Comparison of ENCODE assay signal across 9 mouse cellular contexts in the genomic region with DNA sequence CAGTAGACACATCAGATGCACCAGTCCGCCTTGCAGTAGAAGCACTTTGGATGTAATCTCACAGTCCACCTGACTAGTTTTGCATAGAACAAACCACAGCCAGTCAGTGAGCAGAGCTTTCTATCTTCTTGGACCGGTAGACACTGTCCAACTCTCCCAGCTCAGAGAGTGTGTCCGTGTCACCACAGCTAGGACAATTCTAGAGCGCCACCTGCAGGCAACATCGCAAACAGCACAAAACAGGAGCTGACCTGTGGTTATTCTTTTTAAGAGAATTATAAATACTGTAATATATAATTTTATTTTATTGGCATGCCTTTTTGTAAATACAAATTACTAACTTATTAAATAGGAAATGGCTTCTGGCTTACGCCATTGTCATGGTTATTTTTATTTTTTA. TPM values are rescaled to one million over a fixed set of nuclear protein-coding genes. Genes with fewer than 3 reads are reported as not detected.
DNase-seq lines count a peak whose midpoint lies in the region; ATAC-seq and TF ChIP-seq lines count a peak whose summit lies in the region.
"Had no signal": no experiment of that assay in that cellular context is flagged by ENCODE, and none has a peak within 500 bp of the region (broad histone marks: within the 10 kb centered on the region; RNA-seq: fewer than 3 reads in every experiment).

No protein-coding gene starts in this region.

- CTCF ChIA-PET in Patski (lab: Charles Lee): interaction anchor here (0.9 to 2.2 kb wide), 11 partner anchors 9 to 285 kb away, joined by 3 to 8 read pairs (median 4); no protein-coding TSS in a partner anchor

- H3K27ac ChIP-seq in midbrain, embryonic 10.5 days (replicated peaks): no peak overlapping the region
- no peak overlapping the region for H3K27ac ChIP-seq in midbrain, embryonic 13.5 days

- POLR2A ChIA-PET in Patski (lab: Charles Lee): no interaction called here

- H3K9ac ChIP-seq in midbrain, embryonic 13.5 days (replicated peaks): no peak overlapping the region

- DNase-seq in midbrain, embryonic 10.5 days (ENCODE audit: low spot score): peak; percentile 71
- DNase-seq in Patski (ENCODE audit: low read depth, low spot score): peak; percentile 4
- peak; percentile 66 to 74 for DNase-seq in cerebellum, adult 18-20 months
- DNase-seq in heart, postnatal 14 days: peak; percentile 59 to 76
- DNase-seq in left cerebral cortex, postnatal 25 days (ENCODE audit: low spot score in 2 of 2): peak; percentile 73 to 78
- DNase-seq in right cerebral cortex, adult 2 months (ENCODE audit: low spot score in 2 of 2): peak; percentile 83 to 85

- in situ Hi-C loops in Patski (cut with MboI; ENCODE audit: low pct_unique_long_range_greater_than_20kb): no loop called here

- 26% methylated on average over 6 of the region's 6 CpGs for WGBS in midbrain, embryonic 10.5 days
- WGBS in midbrain, embryonic 13.5 days: 28% methylated on average over 6 of the region's 6 CpGs

- H3K27me3 ChIP-seq in midbrain, embryonic 10.5 days (ENCODE audit: low read depth, poor library complexity, severe bottlenecking): peaks cover 92% of the 10 kb centered on the region
- H3K27me3 ChIP-seq in midbrain, embryonic 13.5 days: peaks cover 84% of the 10 kb centered on the region
- H3K27me3 ChIP-seq in Patski: no peaks in the 10 kb centered on the region

- no peak overlapping the region for H3K4me2 ChIP-seq in midbrain, embryonic 13.5 days (replicated peaks)

- no peak; the same call in 1 of the 2 replicates for ATAC-seq in midbrain, embryonic 13.5 days
- ATAC-seq in Patski: no peak
- ATAC-seq in monocyte, adult 5-6 weeks (replicated peaks; ENCODE audit: insufficient number of reproducible peaks, low FRiP score, low TSS enrichment, poor library complexity, severe bottlenecking): no peak

- peaks cover 25% of the 10 kb centered on the region for H3K4me1 ChIP-seq in midbrain, embryonic 10.5 days
- H3K4me1 ChIP-seq in midbrain, embryonic 13.5 days (replicated peaks): peaks cover 21% of the 10 kb centered on the region

- no peaks in the 10 kb centered on the region for H3K9me3 ChIP-seq in midbrain, embryonic 10.5 days (replicated peaks)
- no peaks in the 10 kb centered on the region for H3K9me3 ChIP-seq in midbrain, embryonic 13.5 days

- TF ChIP-seq CTCF in Patski (IDR thresholded peaks at IDR 0.05): no peak

- intact Hi-C loops in heart, postnatal 14 days (cut with DNase I): loop anchor here (5.0 kb wide), 1 partner anchor 280 kb away; a partner anchor contains a TSS
- intact Hi-C loops in left cerebral cortex, postnatal 25 days (cut with DNase I): no loop called here

- peaks cover 16% of the 10 kb centered on the region for H3K36me3 ChIP-seq in midbrain, embryonic 10.5 days
- H3K36me3 ChIP-seq in midbrain, embryonic 13.5 days: peaks cover 28% of the 10 kb centered on the region

- no peak overlapping the region for H3K4me3 ChIP-seq in midbrain, embryonic 10.5 days
- H3K4me3 ChIP-seq in midbrain, embryonic 13.5 days (replicated peaks): no peak overlapping the region

RNA-seq across cellular contexts. Expression of a gene that starts 4.6 kb away (rescaled TPM):
- polyA plus RNA-seq in midbrain, embryonic 10.5 days (2016; fragmentation: Nextera tagmentation; extraction: Ambion mirVana): not detected in 2 replicates
- not detected in 2 replicates for polyA plus RNA-seq in midbrain, embryonic 13.5 days (2015; fragmentation: Nextera tagmentation; extraction: Ambion mirVana)
- polyA plus RNA-seq in Patski (2021): 0.08 TPM
- not detected for total RNA-seq in heart, postnatal 14 days (2021)
- not detected for total RNA-seq in left cerebral cortex, postnatal 25 days (2021)
- not detected in 3 replicates for total RNA-seq in monocyte, adult 5-6 weeks (2017)
- polyA plus RNA-seq: gonadal fat pad, adult 2 months had no signal

RNA-seq across cellular contexts. Expression of a gene that starts 35.8 kb away (rescaled TPM):
- 0.88 and 1.7 TPM in 2 replicates for polyA plus RNA-seq in midbrain, embryonic 10.5 days (2016; fragmentation: Nextera tagmentation; extraction: Ambion mirVana)
- polyA plus RNA-seq in midbrain, embryonic 13.5 days (2015; fragmentation: Nextera tagmentation; extraction: Ambion mirVana): 0.11 and 0.15 TPM in 2 replicates
- polyA plus RNA-seq in Patski (2021): 5.7 TPM
- 1 to 10 TPM; 2.3 to 2.8 TPM for total RNA-seq in heart, postnatal 14 days (2021)
- 1 to 10 TPM; 1.5 to 1.8 TPM for total RNA-seq in left cerebral cortex, postnatal 25 days (2021)
- total RNA-seq in monocyte, adult 5-6 weeks (2017): 0.57 TPM in 1 of 3 replicates, not detected in the others

Comparison
In these comparisons a context has a peak if more than half of its experiments do, and no peak if none do; other contexts are left out.
1. DNase-seq: peak in every context shown above with its lines; median percentile 84 in right cerebral cortex, adult 2 months; 76 in left cerebral cortex, postnatal 25 days; 71 in midbrain, embryonic 10.5 days; 70 in cerebellum, adult 18-20 months; 68 in heart, postnatal 14 days; 4 in Patski.